Mouse (Mus musculus) CH12F3 (cell line): ENCODE data around the gene Gcm1.

Source experiments
- in situ Hi-C: fragments of 300-500 bp; cut with MboI; formaldehyde crosslinking; loops from 2 replicates; pipeline ENCODE4 v1.14.3; 2020; ENCODE audit warnings: low sequenced_read_pairs

Gene Gcm1

DNA sequence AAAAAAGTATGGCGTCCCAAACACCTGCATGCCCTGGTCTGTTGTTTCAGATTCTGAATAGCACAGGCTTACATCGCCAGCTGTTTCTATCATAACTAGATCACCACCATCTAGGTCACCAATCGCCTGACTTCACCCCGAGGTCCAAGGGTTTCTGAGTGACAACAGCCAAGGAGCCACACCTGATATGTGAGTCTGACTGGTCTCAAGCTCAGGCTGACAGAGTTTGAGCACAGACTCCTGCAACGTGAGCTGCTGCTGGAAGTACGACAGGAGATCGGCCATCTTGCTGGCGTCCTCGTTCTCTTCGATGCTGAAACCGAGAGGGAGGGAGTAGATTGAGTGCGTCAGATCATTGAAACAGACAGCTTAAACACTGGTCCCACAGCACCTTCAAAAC lies 44.0 kb downstream of the Gcm1 start:
- in situ Hi-C loops: no loop called here

DNA sequence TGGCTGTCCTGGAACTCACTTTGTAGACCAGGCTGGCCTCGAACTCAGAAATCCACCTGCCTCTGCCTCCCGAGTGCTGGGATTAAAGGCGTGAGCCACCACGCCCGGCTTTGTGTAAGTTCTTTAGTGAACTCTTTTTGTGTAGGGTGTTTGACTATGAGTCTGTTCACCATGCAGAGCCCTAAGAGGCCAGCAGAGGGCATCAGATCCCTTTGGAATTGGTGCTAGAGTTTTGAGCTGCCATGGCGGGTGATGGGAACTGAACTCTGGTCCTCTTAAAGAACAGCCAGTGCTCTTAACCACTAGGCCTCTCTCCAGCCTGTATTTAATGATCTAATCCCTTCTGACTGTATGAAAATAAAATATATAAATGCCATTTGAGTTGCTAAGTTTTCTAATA lies 44.7 kb downstream of the Gcm1 start:
- in situ Hi-C loops: no loop called here

DNA sequence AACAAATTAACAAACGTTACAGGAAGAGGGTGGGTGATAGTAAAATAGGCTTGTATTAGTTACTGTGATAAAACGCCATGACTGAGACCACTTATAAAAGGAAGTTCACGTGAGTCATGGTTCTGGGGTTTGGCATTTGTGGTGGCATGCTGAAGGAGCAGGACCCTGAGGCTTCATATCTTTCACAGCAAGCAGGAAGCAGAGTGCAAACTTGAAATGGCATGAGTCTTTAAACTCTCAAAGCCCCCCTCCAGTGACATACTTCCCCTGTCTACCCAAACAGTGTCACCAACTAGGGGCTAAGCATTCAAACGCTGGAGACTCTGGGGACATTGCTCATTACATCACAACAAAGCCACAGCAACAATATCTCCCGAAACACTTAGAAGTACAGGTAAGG lies 49.2 kb downstream of the Gcm1 start:
- in situ Hi-C loops: no loop called here

DNA sequence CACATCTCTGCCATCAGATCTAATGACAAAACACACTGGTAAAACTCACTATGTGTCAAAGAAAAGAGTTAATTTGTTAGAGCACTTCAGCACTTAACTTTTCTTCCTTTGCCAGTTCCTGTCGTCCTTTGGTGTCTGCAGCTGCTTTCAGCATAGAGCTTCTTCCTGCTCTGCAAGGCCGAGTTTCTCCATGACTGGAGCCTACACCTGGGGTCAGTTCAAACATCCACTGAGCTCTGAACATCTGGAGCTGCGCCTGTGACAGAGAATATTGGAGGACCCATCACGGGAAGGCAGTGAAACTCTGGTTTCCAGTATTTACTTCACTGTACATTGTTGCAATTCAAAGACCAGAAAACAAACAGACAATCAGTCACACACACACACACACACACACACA lies 49.7 kb downstream of the Gcm1 start:
- in situ Hi-C loops: no loop called here

DNA sequence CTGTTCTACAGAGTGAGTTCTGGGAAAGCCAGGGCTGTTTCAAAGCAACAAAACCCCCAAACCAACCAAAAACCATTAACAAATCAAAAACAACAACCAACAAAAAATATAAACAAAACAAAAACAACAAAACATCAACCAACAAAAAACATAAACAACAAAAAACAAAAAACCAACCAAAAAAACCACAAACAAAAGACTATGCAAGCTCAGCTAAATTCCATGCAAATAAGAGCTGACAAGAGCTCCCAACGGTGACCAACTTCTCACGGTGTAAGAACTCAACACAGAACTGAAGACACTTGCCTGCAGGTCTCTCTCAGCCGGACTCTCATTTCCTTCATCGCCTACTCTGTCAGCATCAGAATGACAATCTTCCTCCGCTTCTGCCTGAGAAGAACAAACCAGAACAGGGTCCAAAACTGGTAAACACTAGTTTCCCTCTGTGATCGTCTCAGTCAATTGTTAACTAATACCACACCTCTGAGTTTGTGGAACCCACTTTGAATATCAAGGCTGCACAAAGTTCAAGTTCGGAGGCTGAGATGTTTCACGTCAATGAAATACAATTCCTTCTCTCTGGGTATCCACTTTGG lies 52.3 kb downstream of the Gcm1 start:
- in situ Hi-C loops: no loop called here

DNA sequence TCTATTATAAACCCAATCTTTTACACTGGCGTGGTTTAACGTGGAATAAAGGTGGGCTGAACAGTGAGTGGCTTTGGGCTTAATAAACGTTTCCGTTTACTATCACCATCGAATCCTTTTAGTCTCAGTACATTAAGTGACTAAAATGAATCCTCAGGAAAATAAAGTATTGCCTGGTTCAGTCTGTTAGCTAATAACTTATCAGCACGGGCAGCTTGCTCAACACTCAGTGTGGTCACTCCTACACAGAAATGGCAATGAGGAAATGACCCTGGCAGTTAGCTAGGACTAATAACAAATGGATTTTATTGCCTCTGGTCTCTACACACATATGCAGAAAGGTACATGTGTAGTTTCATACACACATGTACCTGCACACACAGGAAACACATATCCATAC lies 53.2 kb downstream of the Gcm1 start:
- in situ Hi-C loops: no loop called here

DNA sequence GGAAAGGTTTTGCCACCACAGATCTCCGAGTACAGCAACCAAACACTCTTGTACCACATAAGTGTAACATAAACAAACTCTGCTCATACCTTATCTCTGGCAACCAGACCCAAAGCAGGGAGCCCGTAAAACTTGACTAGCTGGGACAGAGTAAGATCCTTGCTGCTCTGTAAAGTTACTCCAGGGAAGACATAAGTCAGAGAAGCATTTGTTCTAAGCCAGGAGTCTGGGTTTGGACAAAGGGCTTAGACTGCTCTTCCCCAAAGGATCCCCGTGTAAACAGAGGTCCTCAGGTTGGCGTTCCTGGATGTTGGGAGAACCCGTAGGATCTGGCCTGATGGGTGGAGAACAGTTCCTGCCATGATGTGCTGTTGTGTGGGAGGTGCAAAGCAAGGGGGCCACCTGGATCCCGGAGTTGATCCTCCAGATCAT lies 53.8 kb downstream of the Gcm1 start:
- in situ Hi-C loops: no loop called here

DNA sequence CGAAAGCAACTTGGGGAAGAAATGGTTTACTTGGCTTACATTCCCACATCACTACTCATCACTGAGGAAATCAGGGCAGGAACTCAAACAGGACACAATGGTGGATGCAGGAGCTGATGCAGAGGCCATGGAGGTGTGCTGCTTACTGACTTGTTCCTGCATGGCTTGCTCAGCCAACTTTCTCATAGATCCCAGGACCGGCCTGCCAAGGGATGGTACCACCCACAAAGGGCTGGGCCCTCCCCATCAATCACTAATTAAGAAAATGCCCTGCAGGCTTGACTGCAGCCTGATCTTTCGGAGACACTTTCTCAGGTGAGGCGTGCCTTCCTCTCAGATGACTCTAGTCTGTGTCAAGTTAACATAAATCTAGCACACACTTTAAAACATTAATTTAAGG lies 55.1 kb downstream of the Gcm1 start:
- in situ Hi-C loops: no loop called here

DNA sequence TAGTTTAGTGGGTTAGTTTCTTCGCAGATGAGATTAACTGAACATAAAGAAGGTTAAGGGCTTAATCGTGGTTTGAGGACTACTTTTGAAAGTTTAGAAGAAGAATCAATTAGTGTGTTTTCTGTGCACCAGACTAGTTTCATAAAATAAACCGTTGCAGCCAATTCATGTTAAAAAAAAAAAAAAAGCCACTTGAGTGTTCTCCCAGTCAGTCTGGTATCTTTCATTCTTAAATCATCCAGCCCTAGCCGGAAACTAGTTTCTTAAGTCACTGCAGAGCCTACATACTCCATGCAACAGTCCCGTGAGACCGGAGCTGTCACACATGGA lies 55.8 kb downstream of the Gcm1 start:
- in situ Hi-C loops: no loop called here

DNA sequence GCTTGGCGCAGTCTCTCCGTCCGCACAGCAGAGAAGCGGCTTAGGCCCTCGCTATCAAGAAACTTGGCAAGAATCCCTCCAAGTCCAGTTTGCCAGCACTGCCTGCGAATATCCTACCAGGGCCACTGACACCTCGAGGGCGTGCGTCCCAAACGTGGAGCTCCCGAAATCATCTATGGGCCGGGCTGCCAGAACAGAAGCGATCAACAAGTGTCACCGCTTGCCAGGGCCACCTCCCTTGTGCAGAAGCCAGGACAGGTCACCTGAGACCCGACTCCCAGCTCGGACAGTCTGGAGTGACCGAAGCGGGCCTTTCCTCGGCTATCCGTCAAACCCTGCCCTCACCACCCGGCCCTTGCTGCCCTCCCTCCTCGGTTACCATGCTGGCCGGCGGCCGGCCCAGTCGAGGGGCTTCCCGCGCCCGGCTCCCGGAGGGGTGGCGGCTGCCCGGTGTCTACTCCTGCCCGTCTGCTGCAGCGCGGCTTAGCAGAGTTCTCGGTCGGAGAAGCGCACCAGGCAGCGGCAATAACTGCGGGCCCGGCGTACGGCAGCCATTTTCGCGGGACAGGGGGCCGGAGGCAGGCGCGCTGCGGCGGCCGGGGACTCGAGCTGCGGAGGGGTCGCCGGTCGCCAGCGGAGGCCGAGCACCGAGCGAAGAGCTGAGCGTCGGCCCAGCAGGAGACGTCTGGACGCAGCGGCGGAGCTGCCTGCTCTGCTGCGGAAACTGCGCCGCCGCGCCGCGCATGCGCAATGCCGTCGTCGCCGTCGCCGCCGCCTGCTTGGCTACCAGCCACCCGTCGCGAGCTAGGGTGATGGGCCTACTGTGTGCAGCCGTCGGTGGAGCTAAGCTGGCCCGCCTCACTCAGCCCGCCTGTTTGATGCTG lies 56.4 kb downstream of the Gcm1 start:
- in situ Hi-C loops: no loop called here

DNA sequence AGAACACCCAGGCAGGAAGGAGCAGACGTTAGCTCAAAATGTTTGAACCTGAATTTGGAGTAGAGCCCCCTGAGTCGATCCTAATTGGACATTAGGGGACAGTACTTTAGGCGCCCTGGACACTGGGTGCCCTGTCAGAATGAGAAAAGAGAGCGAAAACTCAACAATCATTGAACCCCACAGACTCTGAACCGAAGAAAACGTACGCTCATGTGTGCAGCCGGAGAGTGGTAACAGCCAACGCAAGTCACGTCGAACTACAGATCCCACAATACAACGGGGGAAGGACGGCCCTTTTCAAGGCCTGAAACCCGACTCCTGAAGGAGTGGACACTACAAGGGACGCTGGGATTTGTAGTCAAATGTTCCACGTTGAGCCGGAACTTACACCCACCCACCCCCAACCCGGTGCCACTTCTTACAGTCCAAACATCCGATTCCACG lies 57.1 kb downstream of the Gcm1 start, which contains the start of the genes Fbxo9 and Ick:
Gene Fbxo9, minus strand, starts transcription at position 270 of the 444 bp plus-strand sequence.
Gene Ick, plus strand, starts transcription at position 397 of the 444 bp plus-strand sequence.
- in situ Hi-C loops: no loop called here

DNA sequence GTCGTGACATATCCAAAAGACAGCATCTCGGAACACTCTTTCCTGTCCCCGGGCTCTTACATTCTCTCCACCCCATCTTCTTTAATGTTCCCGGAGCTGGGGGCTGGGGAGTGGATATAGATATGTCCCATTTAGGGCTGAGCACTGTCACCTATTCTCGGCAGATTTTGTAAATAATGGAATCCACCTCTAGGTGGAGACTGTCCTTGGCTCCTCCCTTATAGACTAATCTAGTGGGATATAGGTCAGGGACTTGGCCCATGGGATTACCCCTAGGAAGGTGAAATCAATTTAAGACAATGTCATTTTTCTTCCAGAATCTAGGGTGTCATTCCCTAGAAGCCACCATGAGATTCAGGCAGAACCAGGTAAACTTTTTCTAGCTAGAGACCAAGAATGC lies 57.9 kb downstream of the Gcm1 start:
- in situ Hi-C loops: no loop called here

DNA sequence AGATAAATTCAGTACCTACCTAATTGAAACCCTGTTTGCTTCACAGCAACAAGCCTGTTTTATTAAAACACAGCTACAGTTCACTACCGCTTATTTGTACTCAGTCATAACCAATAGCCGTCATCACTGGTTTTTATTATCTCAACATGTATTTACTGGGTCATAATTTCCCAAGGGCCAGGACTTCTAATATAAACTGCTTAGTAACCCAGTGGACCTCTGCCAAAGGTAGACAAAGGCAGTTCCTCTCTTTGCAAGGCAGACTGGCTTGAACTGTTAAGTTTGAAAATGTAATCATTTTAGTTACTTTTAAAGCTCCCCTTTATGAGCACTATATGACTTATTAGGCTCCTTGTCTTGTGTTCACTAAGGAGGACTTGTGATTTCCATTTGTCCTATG lies 59.7 kb downstream of the Gcm1 start:
- in situ Hi-C loops: no loop called here

DNA sequence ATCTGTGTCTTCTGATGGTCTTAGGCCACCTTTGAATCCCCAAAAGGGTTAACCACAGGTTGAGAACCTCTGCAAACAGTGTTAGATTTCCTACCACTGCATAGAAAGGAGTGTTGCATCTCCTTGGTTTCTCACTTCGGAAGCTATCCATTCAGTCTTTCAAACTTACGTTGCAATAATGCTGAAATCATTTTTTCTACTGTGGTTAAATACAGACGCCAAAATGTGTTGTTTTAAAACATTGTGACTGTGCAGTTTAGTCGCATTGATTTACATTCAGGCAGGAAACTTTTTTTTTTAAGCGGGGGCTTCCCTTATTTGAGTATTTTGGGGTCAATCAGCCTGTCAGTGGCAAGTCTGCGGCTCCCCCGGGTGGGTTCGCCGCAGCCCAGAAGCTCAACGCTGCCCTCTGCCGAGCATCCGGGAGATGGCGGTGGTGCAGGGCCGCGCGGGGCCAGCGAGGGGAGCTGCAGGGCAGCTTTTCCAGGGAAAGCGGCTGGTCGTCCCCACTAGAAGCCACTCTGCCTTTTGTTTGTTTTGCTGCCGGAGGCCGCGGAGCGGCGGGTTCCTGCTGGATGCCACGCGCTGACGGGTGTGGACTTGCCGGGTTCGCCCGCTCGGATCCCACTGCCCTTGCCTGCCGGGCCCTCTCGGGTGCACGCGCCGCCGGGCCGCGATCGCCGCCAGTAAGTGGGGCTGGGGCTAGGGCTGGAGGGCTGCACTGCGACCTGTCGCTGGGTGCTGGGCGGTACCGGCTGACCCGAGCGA lies 61.2 kb downstream of the Gcm1 start:
- in situ Hi-C loops: no loop called here

DNA sequence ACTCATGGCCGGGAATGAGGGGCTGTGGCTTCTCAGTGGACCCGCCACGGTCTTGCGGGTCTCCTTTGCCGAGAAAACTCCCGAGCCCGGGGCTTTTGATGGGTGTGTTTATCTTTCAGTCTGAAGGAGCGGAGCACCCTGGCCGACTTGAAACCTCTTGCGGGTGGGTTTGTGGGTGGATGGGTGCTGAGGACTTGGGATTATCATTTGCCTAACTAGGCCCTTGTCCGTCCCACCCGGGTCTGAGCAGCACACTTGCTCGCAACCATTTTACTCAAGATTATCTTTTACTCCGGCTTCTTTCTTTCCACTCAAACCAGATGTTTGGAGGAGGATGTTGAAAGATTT lies 61.8 kb downstream of the Gcm1 start:
- in situ Hi-C loops: no loop called here
